Mouse (Mus musculus) neutrophil, adult 5-6 weeks (primary cell): ENCODE data around the gene Ccl2. TPM values are rescaled to one million over a fixed set of nuclear protein-coding genes. Genes with fewer than 3 reads are reported as not detected.

Source experiments
- ATAC-seq: fragments of 151-379, 151-347 bp; 2 replicates; pipeline ENCODE4 v1.8.0; 2017; ENCODE audit warnings: mild to moderate bottlenecking, moderate TSS enrichment; ENCODE audit not compliant: insufficient number of reproducible peaks, poor library complexity, low FRiP score, severe bottlenecking; ENCODE audit errors: extremely low read depth
- total RNA-seq: library from RNA; stranded (forward); fragments of 200-1000 nt; gene quantifications from 2 replicates; pipeline ENCODE4 v1.2.3, GENCODE M21; 2017

Ccl2 gene
- total RNA-seq, 1 experiment from 2014 or later, result 0.58 TPM

DNA sequence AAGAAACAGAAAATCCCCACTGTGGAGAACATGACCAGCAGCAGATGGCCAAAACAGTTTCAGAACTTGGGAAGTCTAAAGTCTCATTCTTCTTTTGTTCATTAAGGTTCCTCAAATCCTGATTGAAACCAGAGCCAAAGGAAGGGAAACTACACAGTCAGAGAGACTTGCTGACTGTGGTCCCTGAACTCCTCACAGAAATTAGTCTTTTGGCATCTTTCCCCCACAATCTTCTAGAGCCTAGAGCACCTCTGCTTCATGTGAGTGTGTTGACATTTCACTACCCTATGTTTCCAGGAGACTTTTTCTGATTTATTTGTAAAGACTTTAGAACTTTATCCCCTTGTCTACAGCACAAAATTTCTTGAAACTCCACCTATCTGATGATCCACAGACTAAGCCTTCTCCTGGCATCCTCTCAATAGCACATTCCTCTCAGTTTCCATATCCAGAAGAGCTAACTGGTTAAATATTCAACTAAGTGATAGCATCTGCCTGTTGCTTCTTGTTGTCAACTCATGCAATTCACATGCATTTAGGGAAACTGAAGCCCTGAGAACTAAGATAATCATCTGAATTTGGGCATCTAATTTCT lies 42.9 kb downstream of the Ccl2 start:
- no peak for ATAC-seq

DNA sequence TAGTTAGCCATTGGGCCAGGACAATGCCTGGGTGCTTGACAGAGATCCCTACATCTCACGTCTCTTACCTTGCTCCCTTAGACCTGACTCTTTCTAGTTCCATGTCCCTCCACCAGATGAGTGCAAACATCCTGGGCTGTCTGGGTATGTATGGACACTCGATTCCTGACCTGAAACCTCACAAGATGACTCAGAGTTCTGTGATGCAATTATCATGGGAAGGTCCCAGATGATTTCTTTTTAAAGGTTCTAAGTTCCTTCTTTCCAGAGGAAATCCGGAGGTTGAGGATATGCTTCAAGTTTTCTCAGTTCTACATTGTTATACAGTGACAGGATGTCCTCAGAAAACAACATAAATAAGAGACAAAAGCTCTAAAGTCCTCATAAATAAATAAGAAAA lies 45.5 kb downstream of the Ccl2 start:
- ATAC-seq, result no peak

DNA sequence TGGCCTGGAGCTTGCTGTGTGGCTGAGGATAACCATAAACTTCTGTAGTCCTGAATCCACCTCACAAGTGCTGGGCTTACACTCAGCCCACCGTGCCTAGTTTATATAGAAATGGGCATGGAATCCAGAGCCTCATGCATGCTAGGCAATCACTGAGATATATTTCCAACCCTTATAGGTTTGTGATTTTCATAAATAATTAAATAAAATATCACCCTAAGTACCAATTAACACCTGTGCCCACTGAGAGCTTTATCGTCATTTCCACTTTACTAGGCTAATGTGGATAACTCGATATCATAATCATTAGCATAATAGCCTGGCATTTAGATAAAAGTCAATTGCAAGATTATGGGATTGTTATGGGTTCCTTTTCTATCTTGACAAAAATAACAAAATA lies 49.0 kb downstream of the Ccl2 start:
- ATAC-seq, result no peak

Other genes with a start within 250 kb of the Ccl2 start
- gene 5530401A14Rik, start 174.9 kb upstream of the Ccl2 start, total RNA-seq, result not detected in 2 replicates
- gene Asic2, start 67.1 kb upstream of the Ccl2 start, total RNA-seq, result not detected in 2 replicates
- gene Gm17268, start 3.0 kb downstream of the Ccl2 start, total RNA-seq, result not detected in 2 replicates
- not detected in 2 replicates for gene Ccl7, start 10.1 kb downstream of the Ccl2 start, total RNA-seq
- gene Ccl11, start 22.3 kb downstream of the Ccl2 start, total RNA-seq, result not detected in 2 replicates
- not detected in 2 replicates for gene Ccl12, start 66.3 kb downstream of the Ccl2 start, total RNA-seq
- not detected in 2 replicates for gene Ccl8, start 79.6 kb downstream of the Ccl2 start, total RNA-seq